Mouse (Mus musculus) heart, postnatal 0 days (tissue): ENCODE data around the gene Zfp410.

ENCODE experiments used
- CTCF ChIP-seq: IDR thresholded peaks from 2 replicates; pipeline ENCODE4 v1.5.1; 2016; ENCODE audit warnings: antibody characterized with exemption, control low read depth, low read depth
- EP300 ChIP-seq: IDR thresholded peaks from 2 replicates; pipeline ENCODE4 v1.6.1; 2016; ENCODE audit warnings: antibody characterized with exemption, low read depth

GRCm38 (mm10) chr12:84275288-84275687 is 41.4 kb upstream of the Zfp410 start:
- TF ChIP-seq CTCF (no peak), EP300 (no peak)
